Mouse (Mus musculus) left cerebral cortex, postnatal 25 days (tissue): ENCODE measurements around the gene Enthd1. TPM values are rescaled to one million over a fixed set of nuclear protein-coding genes. Genes with fewer than 3 reads are reported as not detected.

Experiments used
- DNase-seq, 2 experiments: peaks; one replicate each; pipeline ENCODE4 v3.0.0; 2022; ENCODE audit warnings: low spot score in 2 of 2, mixed read lengths in 1 of 2
- intact Hi-C: fragments of 180-260 bp; cut with DNase I; formaldehyde crosslinking; loops from one replicate; pipeline ENCODE4 v1.15.1; 2025
- total RNA-seq, 2 experiments: library from RNA; stranded (reverse); gene quantifications; 2 replicates each; pipeline ENCODE4 v1.2.3; 2021

The Enthd1 gene
- total RNA-seq, 2 experiments from 2014 or later: not detected

DNA sequence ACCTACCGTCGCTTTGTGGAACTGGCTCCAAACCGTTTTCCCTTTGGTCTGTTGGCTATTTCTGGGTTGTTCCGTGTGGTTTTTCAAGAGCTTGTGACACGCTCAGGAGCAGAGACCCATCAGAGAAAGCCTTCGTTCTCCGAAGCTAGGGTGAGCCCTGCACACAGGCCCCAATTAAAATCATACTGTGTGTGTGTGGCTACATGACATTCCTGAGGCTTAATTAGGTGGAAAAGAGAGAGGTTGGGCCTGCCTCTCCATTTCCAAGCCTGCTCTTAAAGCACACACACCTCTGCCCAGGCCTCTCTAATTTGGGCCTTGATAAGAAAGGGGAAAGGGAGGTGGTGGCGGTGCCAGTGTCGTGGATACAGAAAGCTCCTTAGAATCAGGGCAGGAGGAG lies 126.5 kb downstream of the Enthd1 start:
- DNase-seq: no peak
- intact Hi-C loops: no loop called here

DNA sequence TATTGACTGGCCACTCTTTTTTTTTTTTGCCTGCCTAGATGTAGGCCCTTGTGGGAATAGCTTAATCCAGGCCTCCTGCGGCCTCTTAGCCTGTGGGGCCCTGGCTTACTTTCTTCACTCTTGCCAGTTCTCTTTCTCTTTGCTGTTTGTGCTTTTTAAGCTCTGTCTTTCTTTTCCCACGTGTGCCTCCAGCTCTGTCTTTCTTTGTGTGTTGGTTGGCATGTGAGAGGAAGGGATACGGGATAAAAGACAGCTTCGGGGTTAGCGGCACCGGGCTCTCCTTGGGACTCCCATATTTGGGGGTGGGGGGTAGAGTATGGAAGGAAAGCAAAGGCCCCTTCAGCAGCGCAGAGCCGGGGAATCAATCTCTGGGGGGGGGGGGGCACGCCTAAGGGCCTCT lies 127.0 kb downstream of the Enthd1 start:
- intact Hi-C loops: no loop called here

GRCm38 (mm10) chr15:80436961-80437360 lies 128.0 kb downstream of the Enthd1 start:
- peak in 1 of 2 experiments; percentile 10 for DNase-seq
- intact Hi-C loops: no loop called here

More for the DNA sequence above, 127.0 kb downstream of the Enthd1 start:
- no peak for DNase-seq

DNA sequence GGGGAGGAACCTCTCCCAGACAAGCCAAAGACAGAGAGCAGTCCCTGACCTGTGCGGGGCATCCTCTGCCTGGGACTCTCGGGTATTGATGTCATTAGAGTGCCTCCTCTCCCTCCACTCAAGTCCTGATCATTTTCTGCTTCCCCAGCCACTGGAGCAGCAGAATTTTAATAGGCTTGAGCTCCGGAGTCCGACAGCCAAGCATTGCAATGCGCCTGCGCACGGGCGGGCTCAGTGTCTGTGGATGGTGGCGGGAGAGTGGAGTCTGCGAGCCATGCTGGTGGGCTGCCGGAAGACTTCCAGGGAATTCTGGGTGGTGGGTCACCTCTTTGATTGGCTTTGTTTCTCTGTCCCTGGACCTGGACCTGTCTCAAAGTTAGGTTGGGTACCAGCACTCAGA lies 134.6 kb downstream of the Enthd1 start:
- intact Hi-C loops: no loop called here
- DNase-seq: peak in 1 of 2 experiments; percentile 37

- intact Hi-C loops: no loop called here
- DNase-seq: peak; percentile 38 to 57
These were observed 146.8 kb downstream of the Enthd1 start for GRCm38 (mm10) chr15:80418146-80418545.

GRCm38 (mm10) chr15:80417066-80417465 lies 147.9 kb downstream of the Enthd1 start:
- intact Hi-C loops: no loop called here
- no peak for DNase-seq

DNA sequence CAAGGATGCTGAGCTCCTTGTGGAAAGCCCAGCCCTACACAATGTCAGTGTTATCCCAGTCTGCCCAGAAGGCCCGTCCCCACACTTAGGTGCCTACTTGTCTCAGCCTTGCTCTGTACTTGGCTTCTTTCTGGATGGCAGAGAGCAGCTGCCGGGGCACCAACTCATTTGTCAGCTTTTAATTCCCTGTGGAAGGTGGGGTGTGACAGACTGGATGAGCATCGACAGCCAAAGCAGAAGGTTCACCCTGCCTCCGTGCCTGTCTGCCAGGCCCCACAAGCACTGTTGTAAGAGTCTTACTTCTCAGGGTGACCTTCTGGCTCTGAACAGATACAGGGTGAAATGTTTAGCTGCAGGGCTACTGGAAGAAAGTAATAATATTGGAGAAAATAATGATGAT lies 149.8 kb downstream of the Enthd1 start:
- intact Hi-C loops: no loop called here
- no peak for DNase-seq

DNA sequence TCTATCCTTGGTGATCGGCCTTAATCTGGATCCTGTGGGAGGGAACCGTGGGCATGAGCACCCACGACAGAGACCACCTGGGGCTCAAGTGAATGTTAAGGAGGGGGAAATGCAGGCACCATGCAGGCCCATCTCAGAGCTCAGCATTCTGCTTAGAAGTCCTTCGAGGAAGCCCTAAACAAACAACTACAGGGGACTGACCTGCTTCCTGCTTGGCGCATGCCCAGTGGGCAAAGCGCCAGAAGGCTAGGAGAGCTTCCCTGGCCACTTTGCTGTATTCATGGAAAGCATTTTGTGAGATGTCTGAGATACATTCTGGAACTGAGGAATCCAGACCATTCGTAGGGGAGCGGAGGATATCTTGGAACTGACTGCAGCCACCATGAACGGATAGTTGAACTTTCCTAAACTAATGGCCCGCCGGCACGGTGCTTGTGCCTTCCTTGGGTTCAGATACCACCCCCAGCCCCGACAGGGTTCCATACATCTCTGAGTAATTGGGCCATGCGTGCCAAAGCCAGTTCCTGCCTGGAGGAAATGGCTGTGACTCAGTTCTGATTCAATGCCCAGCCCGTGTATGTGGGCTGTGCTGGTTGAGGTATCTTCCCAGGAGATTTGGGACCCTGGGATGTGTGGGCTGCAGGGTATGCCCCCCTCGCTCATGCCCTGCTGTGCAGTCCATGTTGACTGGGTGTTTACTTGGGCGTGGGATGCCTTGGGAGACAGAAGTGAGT lies 150.8 kb downstream of the Enthd1 start:
- intact Hi-C loops: no loop called here
- DNase-seq: peak in 1 of 2 experiments; percentile 74

DNA sequence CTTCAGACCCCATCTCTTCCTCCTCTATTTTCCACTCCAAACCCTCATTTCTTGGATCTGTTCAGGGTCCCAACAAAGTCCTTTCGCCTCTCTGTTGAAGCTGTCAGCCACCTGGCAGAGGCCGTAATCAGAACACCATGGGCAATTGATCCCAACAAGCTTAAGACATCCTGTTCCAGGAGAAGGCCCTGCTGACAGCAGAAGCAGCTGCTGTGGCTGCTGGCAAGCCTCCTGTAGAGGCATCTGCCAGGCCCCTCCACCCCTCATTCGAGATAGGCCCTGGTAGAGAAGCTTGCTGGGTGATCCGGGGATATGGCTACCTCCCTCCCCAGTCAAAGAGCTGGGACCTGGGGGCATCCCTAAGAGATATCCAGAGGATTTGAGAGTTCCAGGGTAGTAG lies 151.9 kb downstream of the Enthd1 start:
- DNase-seq: no peak
- intact Hi-C loops: no loop called here

DNA sequence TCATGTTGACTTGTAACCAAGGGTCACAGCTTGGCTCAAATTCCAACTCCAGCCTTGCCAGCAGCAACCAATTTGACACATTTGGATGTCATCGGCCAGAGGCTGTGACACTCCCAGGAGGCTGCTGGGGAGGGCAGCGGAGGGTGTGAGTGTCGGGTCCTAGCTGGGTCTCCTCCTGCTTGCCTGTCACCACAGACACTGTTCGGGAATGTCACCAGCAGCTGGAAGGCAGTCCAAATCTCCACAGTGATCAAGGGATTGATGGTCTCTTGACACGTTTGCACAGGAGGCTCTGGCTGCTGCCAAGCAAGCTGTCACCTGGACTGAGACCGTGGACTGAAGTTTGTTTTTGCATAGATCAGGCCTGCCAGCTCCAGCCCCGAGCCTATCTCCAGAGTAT lies 154.3 kb downstream of the Enthd1 start:
- intact Hi-C loops: no loop called here
- DNase-seq: no peak

- intact Hi-C loops: no loop called here
- DNase-seq: no peak
These were observed 157.1 kb downstream of the Enthd1 start for GRCm38 (mm10) chr15:80407873-80408272.

Other genes starting within 250 kb of the Enthd1 start
- 1 to 10 TPM in 1 of 2 experiments, under 1 TPM in 1; 0.64 to 1.3 TPM for gene Grap2, start 7.4 kb upstream of the Enthd1 start, total RNA-seq
- under 1 TPM; 0.30 to 0.46 TPM for gene Fam83f, start 106.7 kb upstream of the Enthd1 start, total RNA-seq
- gene Tnrc6b, start 146.2 kb upstream of the Enthd1 start, total RNA-seq: 100 to 1,000 TPM; 110 to 131 TPM